Mouse (Mus musculus) layer of hippocampus, adult 2 months (tissue): ENCODE data around the gene Cdh16. TPM values are rescaled to one million over a fixed set of nuclear protein-coding genes. Genes with fewer than 3 reads are reported as not detected.
A peak's percentile ranks its signal among the peaks of the same experiment; 100 is the strongest.

Experiments
- DNase-seq, 2 experiments: peaks; one replicate each; pipeline ENCODE4 v3.0.0; 2022; ENCODE audit warnings: low spot score in 2 of 2
- H3K27ac ChIP-seq: fragments of 200-600 bp; 2 replicates; pipeline ENCODE4 v1.8.1; 2022
- H3K4me3 ChIP-seq: fragments of 200-600 bp; 2 replicates; pipeline ENCODE4 v1.8.1; 2022; ENCODE audit warnings: mild to moderate bottlenecking
- CTCF ChIP-seq: fragments of 200-600 bp; conservative IDR thresholded peaks from 2 replicates; pipeline ENCODE4 v1.8.1; 2022; ENCODE audit warnings: antibody characterized with exemption, mild to moderate bottlenecking, moderate library complexity
- total RNA-seq, 2 experiments: library from RNA; stranded (reverse); gene quantifications; 2 replicates each; pipeline ENCODE4 v1.2.3; 2021

Cdh16 gene
- total RNA-seq, 2 experiments from 2014 or later = not detected

DNA sequence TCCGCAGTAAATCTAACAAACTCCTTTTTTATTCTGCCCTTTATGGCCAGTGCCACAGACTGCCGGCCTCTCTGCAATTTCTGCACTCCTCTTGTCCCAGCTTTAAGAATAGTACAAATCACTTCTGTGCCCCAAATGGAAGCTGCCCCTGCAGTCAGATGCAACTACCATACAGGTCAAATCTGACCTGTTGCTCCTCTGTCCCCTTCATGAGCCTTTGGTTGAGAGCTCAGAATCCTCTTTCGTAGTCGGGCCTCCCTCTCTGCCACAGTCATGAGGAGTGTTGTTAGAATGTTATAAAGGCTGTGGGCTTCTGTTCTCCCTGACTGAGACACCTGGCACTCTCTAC, 21.0 kb downstream of the Cdh16 start:
- TF ChIP-seq CTCF = no peak
- Histone ChIP-seq H3K27ac (no peak overlapping the region), H3K4me3 (no peak overlapping the region)
- DNase-seq = no peak

DNA sequence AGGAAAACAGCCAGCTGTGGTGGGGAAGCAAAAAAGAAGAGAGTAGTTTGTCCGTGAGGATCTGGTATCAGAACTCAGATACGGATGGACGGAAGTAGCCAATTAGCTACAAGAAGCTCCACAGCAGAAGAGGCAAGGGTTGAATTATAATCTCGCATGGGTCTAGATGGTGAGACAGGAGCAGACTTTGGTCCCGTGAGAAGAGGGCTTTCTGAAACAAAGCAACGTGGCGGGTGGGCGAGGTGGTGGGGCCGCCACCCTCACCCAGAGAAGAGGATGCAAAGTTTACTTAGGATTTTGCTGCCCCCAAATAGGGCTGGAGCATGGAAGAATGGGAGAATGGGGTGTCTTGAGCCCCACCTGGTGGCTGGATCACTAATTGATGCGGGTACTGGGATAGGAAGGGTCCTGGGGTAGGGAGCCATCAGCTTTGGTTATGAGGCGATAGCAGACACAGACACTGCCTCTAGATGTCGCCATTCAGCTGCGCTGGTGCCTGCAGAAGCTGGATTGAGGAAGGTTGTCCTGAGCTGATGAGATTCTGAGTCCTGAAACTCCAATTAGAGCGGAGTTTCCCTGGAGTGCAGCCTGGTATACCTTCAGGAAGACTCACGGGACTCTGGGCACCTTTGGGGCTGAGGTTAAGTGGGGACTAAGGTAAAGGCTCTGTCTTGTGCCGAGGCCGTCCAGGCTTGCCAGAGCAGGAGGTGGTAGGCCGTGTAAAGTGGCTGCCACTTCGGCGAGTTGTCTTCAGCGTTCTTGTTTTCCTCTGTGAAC, 21.5 kb downstream of the Cdh16 start:
- H3K4me3 ChIP-seq = peak overlapping the region; percentile 36
- TF ChIP-seq CTCF = peak; percentile 96

DNA sequence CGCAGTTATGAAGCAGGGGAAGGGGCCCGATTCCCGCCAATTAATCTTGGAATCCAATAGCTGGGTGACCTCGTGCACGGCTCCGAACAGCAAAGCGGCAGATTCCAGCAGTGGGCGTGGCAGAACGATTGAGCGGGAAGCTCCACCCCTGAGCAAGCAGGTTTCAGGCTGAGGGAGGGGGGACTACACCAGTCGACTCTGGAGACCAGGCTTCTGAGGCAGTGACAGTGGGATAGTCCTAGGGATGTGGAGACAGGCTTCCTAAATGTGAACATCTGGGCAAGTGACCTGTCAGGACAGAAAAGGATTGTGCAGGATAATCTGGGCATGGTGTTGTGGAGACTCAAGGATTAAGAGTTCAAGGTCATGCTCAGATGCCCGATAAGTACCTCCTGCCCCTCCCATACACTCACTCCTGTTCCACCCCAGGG, 22.2 kb downstream of the Cdh16 start:
- TF ChIP-seq CTCF = no peak
- no peak overlapping the region; the same call in 1 of the 2 replicates for H3K4me3 ChIP-seq
- DNase-seq = no peak
- no peak overlapping the region for H3K27ac ChIP-seq

More for the DNA sequence above, 21.5 kb downstream of the Cdh16 start:
- DNase-seq = peak; percentile 80 to 84
- H3K27ac ChIP-seq = no peak overlapping the region

DNA sequence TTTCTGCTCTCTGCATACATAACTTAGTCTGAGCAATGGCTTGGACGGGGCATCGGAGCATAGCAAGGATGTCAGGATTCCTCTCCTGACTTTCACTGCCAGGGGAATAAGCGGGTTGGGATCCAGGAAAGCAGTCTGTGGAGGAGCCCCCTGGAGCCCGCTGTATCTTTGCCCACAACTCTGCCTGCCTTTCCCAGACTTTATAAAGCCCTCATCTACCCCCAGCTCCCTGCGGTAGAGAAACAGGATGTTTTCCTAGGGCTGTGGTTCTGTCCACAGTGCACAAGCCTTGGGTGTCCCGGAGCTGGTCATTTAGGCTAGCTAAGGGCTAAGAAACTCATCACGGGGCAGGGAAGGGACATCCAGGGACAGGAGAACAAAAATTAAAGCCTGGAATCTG, 22.8 kb downstream of the Cdh16 start:
- no peak overlapping the region for H3K4me3 ChIP-seq
- DNase-seq = no peak
- no peak for TF ChIP-seq CTCF
- no peak overlapping the region for H3K27ac ChIP-seq

DNA sequence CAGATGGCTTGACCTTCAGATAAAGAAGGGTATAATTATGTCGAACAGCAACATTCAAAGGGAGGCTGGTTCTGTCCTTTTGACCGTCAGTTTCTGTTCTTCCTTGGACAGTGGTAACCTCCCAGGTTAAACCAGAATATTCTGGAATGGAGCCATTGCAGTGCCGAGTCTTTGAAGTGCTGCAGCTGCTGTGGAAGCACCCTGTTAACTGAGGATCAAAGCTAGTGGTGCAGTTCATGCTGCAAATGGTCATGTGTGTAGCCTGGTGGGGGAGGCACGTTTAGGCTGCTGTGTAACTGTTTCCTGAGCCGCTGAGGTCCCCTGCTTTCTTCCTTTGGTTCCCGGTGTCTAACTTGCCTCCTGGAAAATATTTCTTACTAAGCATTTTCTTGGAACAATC, 25.7 kb downstream of the Cdh16 start:
- TF ChIP-seq CTCF = no peak
- H3K27ac ChIP-seq = no peak overlapping the region
- no peak overlapping the region for H3K4me3 ChIP-seq
- no peak for DNase-seq

DNA sequence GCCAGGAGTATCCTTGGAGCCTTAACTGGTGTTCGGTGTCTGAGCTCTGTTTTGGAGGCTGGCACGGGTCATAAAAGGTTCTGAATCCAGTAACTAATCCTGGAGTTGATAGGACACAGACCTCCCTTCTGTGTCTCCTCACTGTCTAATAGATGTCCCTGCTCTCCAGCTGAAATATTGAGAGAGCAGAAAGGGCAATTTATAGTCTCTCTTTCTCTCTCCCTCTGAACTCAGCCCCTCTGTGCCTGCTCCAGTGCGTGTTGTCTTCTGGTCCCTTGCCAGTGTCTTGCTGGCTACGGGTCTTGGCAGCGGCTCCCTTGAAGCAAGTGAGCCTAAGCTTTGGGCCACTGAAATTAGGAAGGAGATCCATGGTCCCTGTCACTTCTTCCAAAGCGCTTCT, 26.5 kb downstream of the Cdh16 start:
- no peak for TF ChIP-seq CTCF
- no peak overlapping the region for H3K4me3 ChIP-seq
- no peak overlapping the region for H3K27ac ChIP-seq
- DNase-seq = no peak

DNA sequence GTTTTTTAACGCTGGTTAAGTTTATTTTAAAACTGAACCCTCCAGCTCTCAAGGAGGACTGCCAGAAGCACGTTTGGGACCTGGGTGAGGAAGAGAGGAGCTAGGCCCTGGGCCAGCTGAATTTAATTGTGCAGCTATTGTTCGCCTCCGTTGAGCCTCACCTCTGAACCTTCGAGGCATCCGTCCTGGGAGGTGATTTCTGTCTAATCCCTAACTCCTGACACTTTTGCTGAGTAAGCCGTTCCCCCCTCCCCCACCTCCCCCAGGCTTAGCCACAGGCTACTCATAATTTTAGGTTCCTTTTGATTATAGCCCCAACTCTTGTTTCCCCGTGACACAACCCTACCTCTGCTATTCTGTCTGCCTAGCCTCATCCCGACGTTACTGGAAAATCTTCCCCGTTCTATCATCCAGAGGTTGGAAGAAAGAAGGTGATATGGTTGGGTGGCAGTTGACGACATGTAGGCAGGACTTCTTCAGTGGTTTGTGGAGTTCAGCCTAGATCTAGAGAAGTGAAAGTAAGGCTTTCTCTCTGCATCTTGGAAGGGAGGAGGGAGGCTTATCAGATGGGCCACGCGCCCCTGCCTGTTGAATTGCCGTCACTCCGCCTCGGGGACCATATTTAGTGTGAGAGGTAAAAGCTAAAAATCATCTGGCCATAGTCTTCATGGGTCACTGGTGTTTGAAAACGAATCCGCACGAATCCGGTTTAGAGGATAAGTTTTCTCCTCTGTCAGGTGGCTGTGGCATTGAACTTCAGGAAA, 28.2 kb downstream of the Cdh16 start:
- DNase-seq = no peak
- Histone ChIP-seq H3K27ac (no peak overlapping the region), H3K4me3 (no peak overlapping the region)
- no peak for TF ChIP-seq CTCF

DNA sequence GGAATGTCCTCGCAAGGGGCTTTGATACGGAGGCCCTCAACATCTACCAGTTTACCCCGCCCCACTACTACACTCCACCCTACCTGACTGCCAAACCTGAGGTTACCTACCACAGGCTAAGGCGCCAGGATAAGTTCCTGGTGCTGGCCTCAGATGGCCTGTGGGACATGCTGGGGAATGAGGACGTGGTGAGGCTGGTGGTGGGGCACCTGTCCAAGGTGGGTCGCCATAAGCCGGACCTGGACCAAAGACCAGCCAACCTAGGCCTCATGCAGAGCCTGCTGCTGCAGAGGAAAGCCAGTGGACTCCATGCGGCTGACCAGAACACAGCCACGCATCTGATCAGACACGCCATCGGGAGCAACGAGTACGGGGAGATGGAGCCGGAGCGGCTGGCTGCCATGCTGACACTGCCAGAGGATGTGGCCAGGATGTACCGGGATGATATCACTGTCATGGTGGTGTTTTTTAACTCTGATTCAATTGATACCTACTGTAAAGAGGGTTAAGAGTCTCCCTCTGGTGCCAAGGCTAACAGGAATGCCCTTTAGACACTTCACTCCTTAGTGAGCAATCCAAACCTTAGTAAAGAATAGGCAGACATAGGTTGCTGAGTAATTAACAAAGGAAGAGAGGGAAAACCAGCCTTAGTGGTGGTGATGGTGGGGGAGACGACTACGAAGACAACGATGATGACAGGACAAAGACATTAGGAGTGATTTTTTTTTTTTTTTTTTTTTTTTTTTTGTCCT, 29.4 kb downstream of the Cdh16 start:
- DNase-seq = no peak
- Histone ChIP-seq H3K4me3 (no peak overlapping the region), H3K27ac (no peak overlapping the region)
- no peak for TF ChIP-seq CTCF

DNA sequence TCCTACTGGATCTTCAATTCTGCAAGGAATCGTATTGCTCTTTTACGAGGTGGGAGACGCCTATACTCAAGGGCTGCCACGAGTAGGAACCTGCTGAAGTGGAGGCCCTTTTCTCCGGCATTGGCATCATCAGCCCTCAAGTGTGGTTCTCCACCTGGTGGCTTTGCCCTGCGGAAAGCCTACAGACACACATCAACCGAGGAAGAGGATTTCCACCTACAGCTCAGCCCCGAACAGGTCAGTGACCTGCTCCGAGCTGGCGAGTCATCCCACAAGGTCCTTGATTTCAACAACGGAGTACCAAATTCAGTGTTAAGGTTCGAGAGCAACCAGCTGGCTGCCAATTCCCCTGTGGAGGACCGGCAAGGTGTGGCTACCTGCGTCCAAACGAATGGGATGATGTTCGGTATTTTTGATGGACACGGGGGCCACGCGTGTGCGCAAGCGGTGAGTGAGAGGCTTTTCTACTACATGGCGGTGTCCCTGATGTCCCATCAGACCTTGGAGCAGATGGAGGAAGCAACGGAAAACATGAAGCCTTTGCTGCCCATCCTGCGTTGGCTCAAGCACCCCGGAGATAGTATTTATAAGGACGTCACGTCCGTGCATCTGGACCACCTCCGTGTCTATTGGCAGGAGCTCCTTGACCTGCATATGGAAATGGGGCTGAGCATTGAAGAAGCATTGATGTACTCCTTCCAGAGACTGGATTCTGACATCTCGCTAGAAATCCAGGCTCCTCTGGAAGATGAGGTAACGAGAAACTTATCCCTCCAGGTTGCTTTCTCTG, 30.5 kb downstream of the Cdh16 start:
- no peak overlapping the region for H3K27ac ChIP-seq
- DNase-seq = no peak
- H3K4me3 ChIP-seq = no peak overlapping the region
- TF ChIP-seq CTCF = no peak

DNA sequence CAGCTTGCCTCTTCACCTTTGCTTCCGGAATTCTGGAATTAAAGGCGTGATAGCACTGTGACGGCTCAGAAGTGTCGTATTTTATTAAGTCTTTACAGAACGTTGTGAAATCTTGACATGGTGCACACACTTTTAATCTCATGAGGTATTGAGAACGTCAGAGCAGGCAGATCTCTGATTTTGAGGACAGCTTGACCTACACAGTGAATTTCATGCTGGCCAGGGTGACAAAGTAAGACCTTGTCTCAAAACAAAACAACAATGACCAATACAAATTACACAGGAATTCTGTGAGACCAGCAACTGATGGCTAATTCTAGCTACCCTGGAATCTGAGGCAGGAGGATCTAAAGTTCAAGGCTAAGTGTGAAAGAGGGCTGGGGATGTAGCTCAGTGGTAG, 31.6 kb downstream of the Cdh16 start:
- no peak overlapping the region; the same call in 1 of the 2 replicates for H3K4me3 ChIP-seq
- H3K27ac ChIP-seq = no peak overlapping the region
- no peak for DNase-seq
- TF ChIP-seq CTCF = no peak

DNA sequence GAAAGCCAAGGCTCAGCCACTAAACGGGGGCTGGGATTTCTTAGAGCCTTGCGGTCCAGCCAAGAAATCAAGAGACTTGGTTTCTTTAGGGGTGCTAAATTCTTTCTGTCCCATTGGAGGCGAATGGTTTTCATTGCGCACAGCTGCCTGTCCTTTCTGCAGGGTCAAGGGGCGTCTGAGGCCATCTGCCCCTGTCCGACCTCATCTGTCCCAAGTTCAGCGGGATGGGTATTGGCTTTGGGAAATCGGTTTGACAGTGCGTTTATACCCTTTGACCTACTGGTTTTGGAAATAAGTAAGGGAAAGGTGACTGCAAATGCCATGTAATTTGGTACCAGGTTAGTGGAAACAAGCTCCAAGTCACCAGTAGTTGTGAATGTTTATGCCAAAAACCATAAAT, 32.3 kb downstream of the Cdh16 start:
- TF ChIP-seq CTCF = no peak
- no peak for DNase-seq
- H3K27ac ChIP-seq = peak overlapping the region; percentile 94
- H3K4me3 ChIP-seq = peak overlapping the region; percentile 80

DNA sequence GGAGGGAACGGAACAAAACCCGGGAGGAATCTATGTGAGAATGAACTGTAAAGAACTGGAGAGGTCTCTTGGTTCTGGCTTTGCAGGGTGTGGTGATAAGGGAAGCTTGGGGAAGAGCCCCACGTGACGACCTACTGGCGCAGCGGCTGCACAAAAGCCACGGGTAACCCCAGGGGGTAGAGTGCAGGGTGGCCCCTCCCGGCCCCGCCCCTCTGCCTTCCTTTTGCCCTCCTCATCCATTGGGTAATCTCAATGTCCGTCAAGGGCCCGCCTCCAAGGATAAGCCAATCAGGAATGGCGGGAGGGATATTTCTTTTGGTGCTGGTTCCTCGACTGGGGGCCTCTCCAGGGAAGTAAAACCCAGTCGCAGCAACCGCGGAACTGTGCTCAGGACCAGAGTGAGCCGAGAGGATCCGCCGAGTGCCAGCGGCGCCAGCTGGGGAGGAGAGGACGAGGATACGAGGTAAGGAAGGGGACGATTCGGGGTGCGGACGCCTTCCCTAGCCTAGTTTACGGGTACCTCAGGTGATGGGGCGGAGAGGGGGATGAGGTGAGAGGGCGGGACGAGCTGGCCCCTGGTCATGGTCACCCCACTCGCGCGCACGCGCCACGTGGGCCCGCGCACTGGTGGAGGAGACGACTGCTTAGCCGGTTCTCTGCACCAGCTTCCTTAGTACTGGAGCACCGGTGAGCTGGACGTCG, 32.9 kb downstream of the Cdh16 start, which contains the start of gene Pdp2:
Gene Pdp2 (plus strand): TSS at position 319 of the 702 bp plus-strand sequence.
- TF ChIP-seq CTCF = no peak
- peak within 1 kb of the TSS; percentile 80 for H3K4me3 ChIP-seq

More for the DNA sequence above, 32.9 kb downstream of the Cdh16 start, which contains the start of gene Pdp2:
- peak within 1 kb of the TSS; percentile 94 for H3K27ac ChIP-seq
- DNase-seq = peak; percentile 93 to 94
